Mouse (Mus musculus) embryonic facial prominence, embryonic 11.5 days (tissue): Measurements from ENCODE around the gene Tmem176a. TPM values are rescaled to one million over a fixed set of nuclear protein-coding genes. Genes with fewer than 3 reads are reported as not detected.
"Not testable (repeated sequence)": the region's sequence is repeated elsewhere in the genome, so short reads cannot be mapped to it uniquely, and the experiment has no call there.

Source experiments
- ATAC-seq: fragments of 200-750 bp; cut with Nextera tagmentation; replicated peaks from 2 replicates; pipeline ENCODE4 v1.8.0; 2017; ENCODE audit warnings: low read depth; ENCODE audit not compliant: insufficient number of reproducible peaks, low FRiP score, low TSS enrichment
- DNase-seq: peaks from one replicate; pipeline ENCODE4 v3.0.0-alpha.2; 2015; ENCODE audit warnings: low spot score
- H3K27ac ChIP-seq: fragments of 300-500 bp; sonication (generic); replicated peaks from 2 replicates; pipeline ENCODE4 v1.5.1; 2014; ENCODE audit warnings: mild to moderate bottlenecking, low read depth, low read length, control low read depth
- H3K27me3 ChIP-seq: fragments of 300-500 bp; sonication (generic); 2 replicates; pipeline ENCODE4 v1.6.1; 2014; ENCODE audit warnings: mild to moderate bottlenecking, low read length, moderate library complexity, mixed read lengths; ENCODE audit not compliant: control insufficient read depth, insufficient read depth
- H3K36me3 ChIP-seq: fragments of 300-500 bp; sonication (generic); replicated peaks from 2 replicates; pipeline ENCODE4 v1.6.1; 2014; ENCODE audit warnings: low read depth, mild to moderate bottlenecking, low read length, moderate library complexity, mixed read lengths; ENCODE audit not compliant: control insufficient read depth, insufficient read depth
- H3K4me1 ChIP-seq: fragments of 300-500 bp; sonication (generic); 2 replicates; pipeline ENCODE4 v1.6.1; 2014; ENCODE audit warnings: low read length, mixed read lengths; ENCODE audit not compliant: control insufficient read depth, insufficient read depth
- H3K4me2 ChIP-seq: fragments of 300-500 bp; sonication (generic); 2 replicates; pipeline ENCODE4 v1.6.1; 2014; ENCODE audit warnings: low read depth, mild to moderate bottlenecking, control low read depth, low read length, moderate library complexity
- H3K4me3 ChIP-seq: fragments of 300-500 bp; sonication (generic); 2 replicates; pipeline ENCODE4 v1.5.1; 2014; ENCODE audit warnings: low read depth, low read length, control low read depth
- H3K9ac ChIP-seq: fragments of 300-500 bp; sonication (generic); replicated peaks from 2 replicates; pipeline ENCODE4 v1.6.1; 2014; ENCODE audit warnings: mild to moderate bottlenecking, control low read depth, low read length
- H3K9me3 ChIP-seq: fragments of 300-500 bp; sonication (generic); replicated peaks from 2 replicates; pipeline ENCODE4 v1.6.1; 2016; ENCODE audit warnings: mild to moderate bottlenecking, low read length, inconsistent platforms, mixed read lengths; ENCODE audit not compliant: control insufficient read depth
- WGBS: fragments of 180-500 bp; shearing (Covaris S2); extraction: QIAGEN DNeasy Blood & Tissue Kit; methylation state at CpG from one replicate; pipeline ENCODE4 v1.1.7; 2014; 5-methylcytosine and 5-hydroxymethylcytosine counted together
- polyA plus RNA-seq: library from polyadenylated mRNA; unstranded; fragments of >200 nt; fragmentation: Nextera tagmentation; extraction: Ambion mirVana; gene quantifications from 2 replicates; pipeline ENCODE4 v1.2.1, GENCODE M21; 2014

Tmem176a gene
- polyA plus RNA-seq, 1 experiment from 2014 or later = 30.4 TPM

DNA sequence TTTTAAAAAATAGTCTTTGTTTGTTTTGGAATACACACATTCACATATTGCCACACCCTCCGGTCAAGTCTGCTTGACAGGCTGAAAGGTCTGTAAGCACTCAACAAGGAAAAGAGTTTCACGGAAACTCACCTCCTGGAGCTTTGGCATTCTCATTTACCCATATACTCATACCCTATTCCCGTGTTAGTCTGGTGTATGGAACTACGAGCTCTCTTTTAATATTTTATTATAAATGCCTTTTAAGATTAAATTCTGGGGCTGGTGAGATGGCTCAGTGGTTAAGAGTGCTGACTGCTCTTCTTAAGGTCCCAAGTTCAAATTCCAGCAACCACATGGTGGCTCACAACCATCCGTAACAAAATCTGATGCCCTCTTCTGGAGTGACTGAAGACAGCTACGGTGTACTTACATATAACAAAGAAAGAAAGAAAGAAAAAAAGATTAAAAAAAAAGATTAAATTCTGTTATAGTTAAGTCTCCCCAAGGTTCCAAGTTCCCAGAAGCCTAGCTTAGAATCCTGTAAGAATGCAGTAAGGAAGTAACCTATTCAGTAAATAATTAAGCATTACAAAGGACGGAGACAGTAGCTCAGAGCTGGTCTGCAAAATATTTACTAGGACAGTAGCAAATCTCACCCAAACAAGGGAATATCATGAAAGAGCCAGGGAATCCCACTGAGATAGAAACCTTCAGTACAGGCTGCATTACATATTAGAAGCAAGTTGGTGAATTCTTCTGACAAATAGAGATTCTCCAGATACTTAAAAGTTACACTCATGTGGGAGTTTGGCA is 18.5 kb upstream of the Tmem176a start:
- not testable (repeated sequence) for H3K9me3 ChIP-seq, H3K4me1 ChIP-seq, H3K27me3 ChIP-seq, DNase-seq, ATAC-seq, H3K4me3 ChIP-seq, H3K4me2 ChIP-seq, H3K36me3 ChIP-seq, H3K27ac ChIP-seq, H3K9ac ChIP-seq
- WGBS = 83% methylated on average over 7 of the region's 7 CpGs

DNA sequence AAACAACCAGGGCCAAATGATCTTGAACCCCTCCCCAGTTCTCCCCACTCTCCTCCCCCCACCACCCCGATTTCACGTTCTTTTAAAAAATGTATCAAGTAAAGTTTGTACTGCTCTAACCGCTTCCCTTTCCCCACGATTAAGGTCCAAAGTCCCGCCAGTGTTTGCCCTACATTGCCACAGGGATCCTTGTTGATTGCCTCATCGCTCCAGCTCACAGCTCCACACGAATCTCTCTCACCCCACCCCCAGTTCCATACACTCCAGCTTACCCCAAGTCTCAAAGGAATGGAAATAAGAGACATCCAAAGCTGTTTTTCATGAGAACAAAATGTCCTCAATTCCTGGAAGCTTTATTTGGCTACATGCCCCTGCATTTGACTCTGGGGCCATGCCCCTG is 15.7 kb upstream of the Tmem176a start:
- Histone ChIP-seq H3K36me3 (no peaks in the 10 kb centered on the region), H3K9ac (no peak overlapping the region), H3K9me3 (no peaks in the 10 kb centered on the region), H3K27me3 (no peaks in the 10 kb centered on the region), H3K4me3 (no peak overlapping the region), H3K4me2 (no peak overlapping the region), H3K4me1 (no peaks in the 10 kb centered on the region), H3K27ac (no peak overlapping the region)
- no peak for ATAC-seq
- DNase-seq = no peak
- WGBS = 67% methylated on average over 7 of the region's 7 CpGs

GRCm38 (mm10) chr6:48828976-48829375 is 11.7 kb upstream of the Tmem176a start:
- H3K9ac ChIP-seq = no peak overlapping the region
- H3K36me3 ChIP-seq = peaks cover 4% of the 10 kb centered on the region
- H3K9me3 ChIP-seq = no peaks in the 10 kb centered on the region
- 76% methylated on average over 1 of the region's 1 CpGs for WGBS
- no peak overlapping the region for H3K4me3 ChIP-seq
- ATAC-seq (no peak), DNase-seq (no peak)
- H3K27ac ChIP-seq = no peak overlapping the region
- no peaks in the 10 kb centered on the region for H3K4me1 ChIP-seq
- no peaks in the 10 kb centered on the region for H3K27me3 ChIP-seq
- no peak overlapping the region for H3K4me2 ChIP-seq

DNA sequence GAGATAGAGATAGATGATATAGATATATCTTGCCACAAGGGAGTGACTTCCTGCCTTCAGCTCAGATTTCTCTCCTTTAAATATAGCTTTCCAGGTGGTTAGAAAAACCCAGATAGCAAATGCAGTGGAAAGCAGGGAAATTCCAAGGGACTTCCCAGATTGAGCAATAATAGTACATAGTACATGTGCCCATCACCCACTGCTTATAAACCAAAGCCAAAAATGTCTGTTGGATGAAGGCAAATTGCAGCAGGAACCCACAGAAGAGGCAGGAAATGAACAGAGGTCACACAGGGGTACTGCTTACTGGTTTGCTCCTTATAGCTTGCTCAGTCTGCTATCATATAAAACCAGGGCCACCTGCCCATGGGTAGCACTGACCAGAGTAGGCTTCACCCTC is 11.1 kb upstream of the Tmem176a start:
- H3K27ac ChIP-seq = no peak overlapping the region
- ATAC-seq (no peak), DNase-seq (no peak)
- no peaks in the 10 kb centered on the region for H3K27me3 ChIP-seq
- no peaks in the 10 kb centered on the region for H3K4me1 ChIP-seq
- H3K9me3 ChIP-seq = no peaks in the 10 kb centered on the region
- peaks cover 4% of the 10 kb centered on the region for H3K36me3 ChIP-seq
- H3K4me3 ChIP-seq = no peak overlapping the region
- no peak overlapping the region for H3K4me2 ChIP-seq
- H3K9ac ChIP-seq = no peak overlapping the region

DNA sequence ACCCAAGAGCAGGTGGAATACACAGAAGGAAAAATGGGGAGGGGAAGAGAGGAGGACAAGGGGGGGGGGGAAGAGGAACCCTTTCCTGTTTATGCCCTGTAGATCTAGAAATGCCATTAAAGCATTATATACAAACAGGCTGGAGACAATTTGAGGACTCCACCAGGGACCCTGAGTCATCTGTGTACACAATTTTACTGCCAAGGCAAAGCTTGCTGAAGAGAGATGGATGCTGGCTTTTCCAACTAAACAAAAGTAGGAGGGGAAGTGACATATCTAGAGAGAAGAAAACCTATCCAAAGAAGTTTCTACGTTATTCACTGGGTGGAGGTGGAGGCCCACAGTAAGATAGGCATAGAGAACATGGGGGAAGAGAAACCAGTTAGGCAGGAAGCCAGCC is 10.5 kb upstream of the Tmem176a start:
- no peak overlapping the region for H3K27ac ChIP-seq
- ATAC-seq = no peak
- peaks cover 4% of the 10 kb centered on the region for H3K36me3 ChIP-seq
- no peak overlapping the region for H3K9ac ChIP-seq
- H3K27me3 ChIP-seq = no peaks in the 10 kb centered on the region
- no peak overlapping the region for H3K4me3 ChIP-seq
- H3K9me3 ChIP-seq = no peaks in the 10 kb centered on the region
- no peak for DNase-seq
- no peaks in the 10 kb centered on the region for H3K4me1 ChIP-seq
- 64% methylated on average over 1 of the region's 1 CpGs for WGBS
- H3K4me2 ChIP-seq = no peak overlapping the region

GRCm38 (mm10) chr6:48831141-48831540 is 9.6 kb upstream of the Tmem176a start:
- H3K9ac ChIP-seq = no peak overlapping the region
- no peaks in the 10 kb centered on the region for H3K4me1 ChIP-seq
- ATAC-seq (no peak), DNase-seq (no peak)
- H3K27me3 ChIP-seq = no peaks in the 10 kb centered on the region
- no peak overlapping the region for H3K27ac ChIP-seq
- peaks cover 4% of the 10 kb centered on the region for H3K36me3 ChIP-seq
- H3K4me3 ChIP-seq = no peak overlapping the region
- H3K9me3 ChIP-seq = no peaks in the 10 kb centered on the region
- no peak overlapping the region for H3K4me2 ChIP-seq
- whole genome bisulfite sequencing = 85% methylated on average over 5 of the region's 5 CpGs

GRCm38 (mm10) chr6:48832426-48832825 is 8.3 kb upstream of the Tmem176a start:
- peaks cover 4% of the 10 kb centered on the region for H3K36me3 ChIP-seq
- H3K4me1 ChIP-seq = no peaks in the 10 kb centered on the region
- DNase-seq (no peak), ATAC-seq (no peak)
- no peak overlapping the region for H3K4me2 ChIP-seq
- no peak overlapping the region for H3K4me3 ChIP-seq
- no peak overlapping the region for H3K27ac ChIP-seq
- no peaks in the 10 kb centered on the region for H3K9me3 ChIP-seq
- no peak overlapping the region for H3K9ac ChIP-seq
- no peaks in the 10 kb centered on the region for H3K27me3 ChIP-seq
- 94% methylated on average over 1 of the region's 1 CpGs for WGBS

DNA sequence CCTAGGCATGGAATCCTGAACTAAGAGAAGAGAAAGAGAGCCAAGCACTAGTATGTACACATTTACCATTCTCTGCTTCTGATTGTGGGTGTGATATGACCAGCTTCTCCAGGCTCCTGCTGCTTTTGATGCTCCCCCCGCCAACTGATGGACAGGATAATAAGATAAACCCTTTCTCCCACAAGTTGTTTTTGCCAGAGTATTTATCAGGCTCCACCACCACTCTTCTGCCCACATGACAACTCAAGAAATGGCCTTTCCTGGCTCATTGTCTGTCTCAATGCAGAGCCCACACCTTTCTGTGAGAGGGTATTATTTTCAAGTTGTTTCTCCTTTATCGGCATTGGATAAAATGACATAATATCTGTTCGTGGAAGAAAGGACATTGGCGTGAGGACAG is 7.2 kb upstream of the Tmem176a start:
- DNase-seq = no peak
- Histone ChIP-seq H3K4me2 (no peak overlapping the region), H3K27ac (no peak overlapping the region), H3K27me3 (no peaks in the 10 kb centered on the region), H3K9ac (no peak overlapping the region), H3K36me3 (peaks cover 4% of the 10 kb centered on the region), H3K9me3 (no peaks in the 10 kb centered on the region), H3K4me3 (no peak overlapping the region), H3K4me1 (no peaks in the 10 kb centered on the region)
- ATAC-seq = no peak
- WGBS = 88% methylated on average over 4 of the region's 4 CpGs
